Mouse (Mus musculus) cerebellum, postnatal 14 days (tissue): ENCODE data around the gene Zhx3.

Experiments
- DNase-seq, 2 experiments: peaks; one replicate each; pipeline ENCODE4 v3.0.0; 2021; ENCODE audit warnings: mixed read lengths in 2 of 2

Gene Zhx3

DNA sequence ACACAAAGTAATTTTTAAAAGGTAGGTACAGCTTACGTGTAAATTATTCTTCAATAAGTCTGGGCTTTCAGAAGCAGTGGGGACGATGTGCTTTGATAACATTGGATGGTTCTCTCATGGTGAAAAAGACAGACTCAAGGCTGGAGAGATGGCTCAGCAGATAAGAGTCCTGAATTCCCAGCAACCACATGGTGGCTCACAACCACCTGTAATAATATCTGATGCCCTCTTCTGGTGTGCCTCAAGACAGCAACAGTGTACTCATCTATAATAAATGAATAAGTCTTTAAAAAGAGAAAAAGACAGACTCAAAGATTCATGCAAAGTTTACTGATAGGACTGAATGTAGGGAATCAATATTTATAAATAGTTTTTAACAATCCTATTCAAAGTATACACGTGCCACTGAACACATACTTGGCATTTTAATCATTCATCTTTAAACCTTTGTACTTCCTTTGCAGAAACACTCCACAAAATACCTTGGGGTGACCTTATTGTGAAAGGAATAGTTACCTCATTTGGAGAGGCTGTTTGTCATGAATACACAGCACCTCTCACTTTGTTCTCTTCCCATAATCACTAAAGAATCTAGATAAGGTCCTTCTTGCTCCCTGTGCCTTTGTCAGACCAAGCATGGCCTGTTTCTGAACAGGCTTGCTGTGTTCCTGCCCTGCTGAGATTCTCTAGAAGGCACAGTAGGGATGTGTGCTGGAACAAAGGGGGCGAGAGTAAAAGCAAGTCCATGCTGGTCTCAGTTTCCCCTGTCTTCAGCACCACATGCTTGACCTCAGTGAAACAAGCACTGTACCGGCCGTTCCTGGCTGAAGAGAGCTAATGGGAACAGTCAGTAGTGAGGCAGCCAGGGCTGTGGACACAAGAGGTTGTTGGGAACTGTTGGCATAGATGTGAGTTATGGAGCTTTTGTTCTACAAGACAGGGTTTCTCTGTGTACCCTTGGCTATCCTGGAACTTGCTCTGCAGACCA, 146.6 kb downstream of the Zhx3 start:
- DNase-seq, result no peak

- DNase-seq, result no peak
Measured at GRCm38 (mm10) chr2:160724536-160724935, 148.3 kb downstream of the Zhx3 start.

DNA sequence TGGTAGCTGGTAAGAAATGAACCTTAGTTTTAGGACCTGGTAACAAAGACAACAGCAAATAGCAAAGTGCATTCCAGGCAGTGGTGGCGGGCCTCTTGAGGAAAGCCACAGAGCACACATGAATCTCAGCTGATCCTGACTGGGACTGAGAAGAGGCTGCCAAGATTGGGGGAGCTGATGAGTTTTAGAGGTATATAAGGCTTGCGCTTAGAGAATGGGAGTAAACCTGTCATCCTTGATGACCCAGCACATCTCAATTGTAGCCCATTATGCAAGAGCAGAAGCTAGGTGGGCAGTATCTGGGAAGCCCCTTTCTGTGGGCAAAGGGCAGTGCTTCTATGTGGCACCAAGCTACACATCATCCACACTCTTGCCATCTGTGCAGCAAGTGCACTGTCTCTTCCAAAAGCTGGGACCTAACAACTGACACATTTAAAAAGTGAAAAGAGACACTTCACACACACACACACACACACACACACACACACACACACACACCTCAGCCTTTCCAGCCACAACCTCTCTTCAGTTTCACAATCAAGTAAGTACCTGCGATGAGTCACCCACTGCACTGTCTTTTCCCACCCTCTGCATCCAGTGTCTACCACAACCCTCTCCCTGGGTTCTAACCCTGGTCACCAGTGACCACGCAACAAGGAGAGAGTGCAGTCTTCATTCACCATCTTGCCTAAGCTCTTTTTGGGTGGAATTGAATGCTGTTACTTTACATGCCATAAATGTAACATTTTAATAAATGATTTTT, 149.0 kb downstream of the Zhx3 start:
- no peak for DNase-seq

DNA sequence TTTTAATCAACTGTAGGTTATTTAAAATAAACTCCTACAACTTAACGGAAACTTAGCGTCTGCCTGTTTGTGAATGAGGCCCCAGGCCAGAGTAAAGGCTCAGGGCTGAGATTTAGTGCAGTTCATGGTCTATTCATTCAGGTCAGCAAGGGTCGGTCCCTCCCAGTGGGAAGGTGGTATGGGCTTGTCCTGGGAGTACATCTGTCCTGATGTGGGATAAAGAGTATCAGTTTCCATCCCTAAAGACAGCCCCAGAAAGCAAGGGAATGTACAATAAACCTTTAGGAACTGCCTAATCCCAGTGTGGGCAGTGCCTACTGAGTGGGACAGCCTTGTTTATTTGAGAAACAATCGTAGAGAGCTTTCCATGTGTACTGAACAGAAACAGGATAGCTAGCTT, 150.1 kb downstream of the Zhx3 start:
- no peak for DNase-seq

GRCm38 (mm10) chr2:160718811-160719210, 154.0 kb downstream of the Zhx3 start:
- DNase-seq, result no peak

DNA sequence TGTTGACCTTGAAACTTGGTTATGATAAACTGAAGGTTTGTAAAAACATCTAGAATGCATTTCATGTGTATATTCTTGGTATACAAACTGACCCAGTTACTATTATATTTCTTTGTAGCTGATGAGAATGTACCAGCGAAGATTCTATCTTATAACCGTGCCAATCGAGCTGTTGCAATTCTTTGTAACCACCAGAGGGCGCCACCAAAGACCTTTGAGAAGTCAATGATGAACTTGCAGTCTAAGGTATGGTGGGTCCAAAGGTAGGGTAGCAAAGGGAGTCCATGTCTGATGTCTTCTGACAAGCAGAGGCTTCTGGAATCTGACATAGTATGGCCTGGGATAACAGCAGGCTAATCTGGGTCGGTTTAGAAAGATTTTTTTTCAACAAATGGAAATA, 155.5 kb downstream of the Zhx3 start:
- DNase-seq, result peak; percentile 74 to 82

GRCm38 (mm10) chr2:160715463-160716030, 157.3 kb downstream of the Zhx3 start:
- no peak for DNase-seq

GRCm38 (mm10) chr2:160707673-160708072, 165.1 kb downstream of the Zhx3 start:
- no peak for DNase-seq

- no peak for DNase-seq
Measured at GRCm38 (mm10) chr2:160702824-160703223, 170.0 kb downstream of the Zhx3 start.

DNA sequence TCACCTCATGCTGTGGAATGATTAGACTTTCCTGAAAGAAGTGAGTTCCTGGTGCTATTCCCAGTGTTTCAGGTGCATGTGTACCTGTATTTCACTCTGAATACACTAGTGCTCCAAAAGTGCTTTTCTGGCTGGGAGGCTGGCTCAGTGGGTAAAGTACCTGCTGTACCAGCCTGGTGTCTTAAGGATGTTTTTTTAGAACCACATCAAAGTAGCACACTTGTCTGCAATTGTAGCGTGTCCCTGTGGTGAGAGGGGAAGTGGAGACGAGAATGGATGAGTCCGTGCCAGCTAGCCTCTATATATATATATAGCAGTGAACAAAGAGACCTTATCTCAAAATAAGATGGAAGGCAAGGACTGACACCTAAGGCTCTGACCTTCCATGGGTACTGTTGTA, 171.2 kb downstream of the Zhx3 start:
- DNase-seq, result no peak

DNA sequence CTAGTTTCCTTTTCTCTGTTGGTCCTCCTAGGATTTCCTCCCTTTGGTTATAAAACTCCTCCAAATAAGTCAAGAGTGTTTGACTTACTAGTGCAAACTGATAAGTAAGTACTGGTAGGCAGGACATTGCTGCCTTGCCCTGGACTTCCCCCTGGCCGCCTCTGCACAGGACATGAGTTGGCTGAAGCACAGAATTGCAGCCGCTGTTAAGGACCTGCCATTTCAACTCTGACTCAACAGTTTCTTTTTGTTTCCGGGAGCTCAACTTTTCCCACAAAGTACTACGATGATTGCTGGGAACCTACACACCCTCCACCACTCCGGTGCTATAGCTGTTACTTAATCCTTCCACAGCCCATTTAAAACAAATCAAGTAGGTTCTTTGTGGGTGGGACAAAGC, 172.5 kb downstream of the Zhx3 start:
- no peak for DNase-seq
